Mouse (Mus musculus) stomach, embryonic 16.5 days (tissue): ENCODE data around the gene Tef. TPM values are rescaled to one million over a fixed set of nuclear protein-coding genes. Genes with fewer than 3 reads are reported as not detected.
A peak's percentile ranks its signal among the peaks of the same experiment; 100 is the strongest.

Source experiments
- ATAC-seq: fragments of 200-750 bp; cut with Nextera tagmentation; 2 replicates; pipeline ENCODE4 v1.8.0; 2017; ENCODE audit warnings: moderate number of reproducible peaks, moderate TSS enrichment; ENCODE audit not compliant: insufficient read depth, low FRiP score
- H3K27ac ChIP-seq: fragments of 300-500 bp; sonication (generic); 2 replicates; pipeline ENCODE4 v1.5.1; 2014; ENCODE audit warnings: low read length
- H3K27me3 ChIP-seq: fragments of 300-500 bp; sonication (generic); 2 replicates; pipeline ENCODE4 v1.6.1; 2014; ENCODE audit warnings: low read length, control low read depth, mixed read lengths; ENCODE audit not compliant: control insufficient read depth, insufficient read depth
- H3K36me3 ChIP-seq: fragments of 300-500 bp; sonication (generic); 2 replicates; pipeline ENCODE4 v1.6.1; 2014; ENCODE audit warnings: low read length; ENCODE audit not compliant: control insufficient read depth, insufficient read depth
- H3K4me1 ChIP-seq: fragments of 300-500 bp; sonication (generic); 2 replicates; pipeline ENCODE4 v1.6.1; 2014; ENCODE audit warnings: low read length, control low read depth, mixed read lengths; ENCODE audit not compliant: control insufficient read depth, insufficient read depth
- H3K4me2 ChIP-seq: fragments of 300-500 bp; sonication (generic); 2 replicates; pipeline ENCODE4 v1.6.1; 2014; ENCODE audit warnings: low read depth, low read length, mixed read lengths
- H3K4me3 ChIP-seq: fragments of 300-500 bp; sonication (generic); replicated peaks from 2 replicates; pipeline ENCODE4 v1.5.1; 2014; ENCODE audit warnings: mild to moderate bottlenecking, low read length
- H3K9ac ChIP-seq: fragments of 300-500 bp; sonication (generic); 2 replicates; pipeline ENCODE4 v1.6.1; 2014; ENCODE audit warnings: low read length
- H3K9me3 ChIP-seq: fragments of 300-500 bp; sonication (generic); replicated peaks from 2 replicates; pipeline ENCODE4 v1.6.1; 2016; ENCODE audit warnings: low read length, control low read depth; ENCODE audit not compliant: control insufficient read depth
- WGBS: fragments of 180-500 bp; shearing (Covaris S2); extraction: QIAGEN DNeasy Blood & Tissue Kit; methylation state at CpG from one replicate; pipeline ENCODE4 v1.1.7; 2014; 5-methylcytosine and 5-hydroxymethylcytosine counted together
- polyA plus RNA-seq: library from polyadenylated mRNA; unstranded; fragments of >200 nt; fragmentation: Nextera tagmentation; extraction: Ambion mirVana; gene quantifications from 2 replicates; pipeline ENCODE4 v1.2.1, GENCODE M21; 2015

Tef gene
- polyA plus RNA-seq, 1 experiment from 2014 or later = 24.6 TPM

GRCm38 (mm10) chr15:81766439-81766838 lies 35.8 kb upstream of the Tef start:
- WGBS = 88% methylated on average over 5 of the region's 5 CpGs
- H3K9ac ChIP-seq = no peak overlapping the region
- no peak overlapping the region for H3K27ac ChIP-seq
- H3K27me3 ChIP-seq = no peaks in the 10 kb centered on the region
- H3K36me3 ChIP-seq = peaks cover 4% of the 10 kb centered on the region; the same call in 1 of the 2 replicates
- H3K9me3 ChIP-seq = no peaks in the 10 kb centered on the region
- no peaks in the 10 kb centered on the region for H3K4me1 ChIP-seq
- no peak overlapping the region for H3K4me3 ChIP-seq
- no peak overlapping the region for H3K4me2 ChIP-seq
- no peak for ATAC-seq

GRCm38 (mm10) chr15:81769037-81769436 lies 33.2 kb upstream of the Tef start:
- Histone ChIP-seq H3K9me3 (no peaks in the 10 kb centered on the region), H3K27ac (no peak overlapping the region), H3K4me3 (no peak overlapping the region), H3K4me1 (no peaks in the 10 kb centered on the region), H3K27me3 (no peaks in the 10 kb centered on the region), H3K4me2 (no peak overlapping the region), H3K9ac (no peak overlapping the region), H3K36me3 (0 out of 2 replicates have a peak, but pooled peaks cover 3% of the 10 kb centered on the region)
- WGBS = 67% methylated on average over 13 of the region's 13 CpGs
- peak; percentile 59; the same call in 1 of the 2 replicates for ATAC-seq

DNA sequence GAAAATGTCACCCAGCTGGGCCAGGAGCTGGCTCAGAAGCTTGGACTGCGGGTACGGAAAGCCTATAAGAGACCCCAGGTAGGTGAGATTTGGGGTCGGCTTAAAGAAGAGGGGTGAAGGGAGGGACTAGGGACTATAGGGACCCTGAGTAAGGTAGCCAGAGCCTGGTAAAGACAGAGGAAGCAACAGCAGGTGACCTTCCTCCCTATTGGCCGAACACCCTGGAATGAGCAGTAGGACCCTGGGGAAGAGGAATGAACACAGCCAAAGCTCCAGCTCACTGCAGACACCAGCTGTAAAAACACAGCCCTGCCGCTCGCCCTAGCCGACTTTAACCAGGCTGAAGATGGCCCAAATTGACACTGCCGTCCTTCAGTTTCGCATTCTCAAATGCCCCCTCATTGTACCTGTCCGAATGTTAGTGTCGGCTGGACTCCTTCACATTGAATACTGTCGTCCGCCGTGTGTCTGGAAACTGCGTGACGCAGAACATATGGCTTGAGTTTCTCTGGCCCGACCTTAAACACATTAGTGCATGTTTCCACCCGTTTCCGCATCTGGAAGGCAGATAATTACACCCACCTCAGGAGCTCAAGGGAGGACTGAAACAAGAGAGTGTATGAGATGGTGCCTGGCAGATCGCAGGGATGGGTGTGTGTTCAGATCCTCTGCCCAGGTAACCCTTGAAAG lies 29.6 kb upstream of the Tef start:
- Histone ChIP-seq H3K27ac (no peak overlapping the region), H3K9me3 (no peaks in the 10 kb centered on the region), H3K9ac (no peak overlapping the region)

DNA sequence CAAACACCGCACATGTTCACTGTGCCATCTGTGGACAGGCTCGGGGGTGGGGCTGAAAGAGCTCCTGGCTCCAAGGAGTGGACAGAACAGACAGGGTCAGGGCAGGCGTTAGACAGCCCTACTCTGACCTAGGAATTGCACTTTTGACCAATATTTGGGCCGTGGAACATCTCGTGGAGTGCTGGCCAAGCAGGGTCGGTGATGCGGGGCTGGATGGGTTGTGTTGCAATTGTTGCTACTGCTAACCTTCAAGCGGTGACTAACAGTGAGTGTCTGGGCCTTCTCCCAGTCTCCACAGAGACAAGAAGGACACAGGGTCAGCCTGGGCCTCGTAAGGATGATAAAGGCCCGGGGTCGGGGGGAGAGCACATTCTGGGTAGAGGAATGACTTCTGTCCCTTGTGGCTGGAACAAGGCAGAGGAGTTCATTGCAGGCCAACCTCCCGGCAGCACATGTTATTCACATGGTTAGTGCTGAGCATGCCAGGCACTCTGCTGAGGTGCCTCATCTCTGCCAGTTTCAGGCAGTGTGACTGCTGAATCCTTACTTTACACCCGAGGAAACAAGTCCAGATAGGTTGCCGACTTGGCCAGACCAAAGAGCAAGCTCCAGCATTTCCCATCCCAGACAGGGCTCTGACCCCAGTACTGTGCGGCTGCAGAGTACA lies 27.6 kb upstream of the Tef start:
- Histone ChIP-seq H3K36me3 (0 out of 2 replicates have a peak, but pooled peaks cover 3% of the 10 kb centered on the region), H3K27me3 (no peaks in the 10 kb centered on the region), H3K4me3 (no peak overlapping the region), H3K4me1 (no peaks in the 10 kb centered on the region), H3K27ac (no peak overlapping the region), H3K9ac (no peak overlapping the region), H3K9me3 (no peaks in the 10 kb centered on the region), H3K4me2 (no peak overlapping the region)
- no peak for ATAC-seq
- 87% methylated on average over 15 of the region's 15 CpGs for WGBS

More for the DNA sequence above, 29.6 kb upstream of the Tef start:
- Histone ChIP-seq H3K27me3 (no peaks in the 10 kb centered on the region), H3K4me3 (no peak overlapping the region), H3K4me2 (no peak overlapping the region), H3K4me1 (no peaks in the 10 kb centered on the region), H3K36me3 (0 out of 2 replicates have a peak, but pooled peaks cover 3% of the 10 kb centered on the region)
- ATAC-seq = no peak
- WGBS = 73% methylated on average over 20 of the region's 20 CpGs

GRCm38 (mm10) chr15:81776631-81777422 lies 25.4 kb upstream of the Tef start:
- Histone ChIP-seq H3K9ac (no peak overlapping the region), H3K4me2 (no peak overlapping the region), H3K4me1 (no peaks in the 10 kb centered on the region), H3K9me3 (no peaks in the 10 kb centered on the region), H3K27me3 (no peaks in the 10 kb centered on the region), H3K36me3 (peaks cover 3% of the 10 kb centered on the region; the same call in 1 of the 2 replicates), H3K4me3 (no peak overlapping the region), H3K27ac (no peak overlapping the region)
- 79% methylated on average over 11 of the region's 11 CpGs for WGBS
- no peak for ATAC-seq

DNA sequence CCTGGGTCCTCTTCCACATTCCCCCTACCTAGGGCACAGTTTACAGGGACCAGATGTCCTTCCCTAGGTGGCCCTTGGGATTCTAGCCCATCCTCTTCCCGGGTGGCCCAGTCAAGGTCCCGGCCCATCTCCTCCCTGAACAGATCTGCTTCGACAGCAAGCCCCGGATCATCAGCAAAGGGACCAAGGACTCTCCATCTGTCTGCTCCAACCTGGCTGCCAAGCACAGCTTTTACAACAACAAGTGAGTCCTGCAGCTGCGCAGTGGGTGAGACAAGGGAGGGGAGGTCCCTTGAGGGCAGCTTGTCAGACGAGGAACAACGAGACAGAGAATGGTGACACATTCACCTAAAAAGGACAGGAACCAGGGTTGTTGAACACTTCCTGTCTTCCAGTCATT lies 20.4 kb upstream of the Tef start:
- Histone ChIP-seq H3K4me1 (no peaks in the 10 kb centered on the region), H3K27me3 (no peaks in the 10 kb centered on the region), H3K4me2 (no peak overlapping the region), H3K9me3 (no peaks in the 10 kb centered on the region), H3K9ac (no peak overlapping the region), H3K4me3 (no peak overlapping the region), H3K27ac (no peak overlapping the region), H3K36me3 (peaks cover 13% of the 10 kb centered on the region)
- ATAC-seq = no peak
- WGBS = 84% methylated on average over 7 of the region's 7 CpGs

GRCm38 (mm10) chr15:81784762-81785161 lies 17.5 kb upstream of the Tef start:
- Histone ChIP-seq H3K27me3 (no peaks in the 10 kb centered on the region), H3K4me3 (no peak overlapping the region), H3K4me1 (no peaks in the 10 kb centered on the region), H3K9ac (no peak overlapping the region), H3K9me3 (no peaks in the 10 kb centered on the region), H3K36me3 (peaks cover 13% of the 10 kb centered on the region), H3K27ac (no peak overlapping the region), H3K4me2 (no peak overlapping the region)
- WGBS = 70% methylated on average over 5 of the region's 5 CpGs
- no peak for ATAC-seq

GRCm38 (mm10) chr15:81785701-81786100 lies 16.5 kb upstream of the Tef start:
- Histone ChIP-seq H3K27ac (no peak overlapping the region), H3K4me3 (no peak overlapping the region), H3K27me3 (no peaks in the 10 kb centered on the region), H3K9me3 (no peaks in the 10 kb centered on the region), H3K36me3 (peaks cover 13% of the 10 kb centered on the region), H3K4me1 (no peaks in the 10 kb centered on the region), H3K9ac (no peak overlapping the region), H3K4me2 (no peak overlapping the region)
- no peak for ATAC-seq
- 93% methylated on average over 8 of the region's 8 CpGs for WGBS

- WGBS = 91% methylated on average over 13 of the region's 13 CpGs
- Histone ChIP-seq H3K9ac (no peak overlapping the region), H3K4me3 (no peak overlapping the region), H3K4me1 (no peaks in the 10 kb centered on the region), H3K27ac (no peak overlapping the region), H3K4me2 (no peak overlapping the region), H3K9me3 (no peaks in the 10 kb centered on the region), H3K27me3 (no peaks in the 10 kb centered on the region), H3K36me3 (peaks cover 16% of the 10 kb centered on the region)
- no peak for ATAC-seq
Measured at GRCm38 (mm10) chr15:81787525-81787924, 14.7 kb upstream of the Tef start.
